Mouse (Mus musculus) liver, adult 2 months (tissue): ENCODE data around the gene Phf21a.

ENCODE experiments used
- CTCF ChIP-seq: fragments of 200-500 bp; IDR thresholded peaks from 2 replicates; pipeline ENCODE4 v1.5.1; 2011; ENCODE audit warnings: low read depth, low read length, control low read depth
- POLR2A ChIP-seq: fragments of 200-500 bp; IDR thresholded peaks from 2 replicates; pipeline ENCODE4 v1.6.1; 2011; ENCODE audit warnings: low read length, control low read depth; ENCODE audit not compliant: insufficient read depth; ENCODE audit errors: extremely low read depth

DNA sequence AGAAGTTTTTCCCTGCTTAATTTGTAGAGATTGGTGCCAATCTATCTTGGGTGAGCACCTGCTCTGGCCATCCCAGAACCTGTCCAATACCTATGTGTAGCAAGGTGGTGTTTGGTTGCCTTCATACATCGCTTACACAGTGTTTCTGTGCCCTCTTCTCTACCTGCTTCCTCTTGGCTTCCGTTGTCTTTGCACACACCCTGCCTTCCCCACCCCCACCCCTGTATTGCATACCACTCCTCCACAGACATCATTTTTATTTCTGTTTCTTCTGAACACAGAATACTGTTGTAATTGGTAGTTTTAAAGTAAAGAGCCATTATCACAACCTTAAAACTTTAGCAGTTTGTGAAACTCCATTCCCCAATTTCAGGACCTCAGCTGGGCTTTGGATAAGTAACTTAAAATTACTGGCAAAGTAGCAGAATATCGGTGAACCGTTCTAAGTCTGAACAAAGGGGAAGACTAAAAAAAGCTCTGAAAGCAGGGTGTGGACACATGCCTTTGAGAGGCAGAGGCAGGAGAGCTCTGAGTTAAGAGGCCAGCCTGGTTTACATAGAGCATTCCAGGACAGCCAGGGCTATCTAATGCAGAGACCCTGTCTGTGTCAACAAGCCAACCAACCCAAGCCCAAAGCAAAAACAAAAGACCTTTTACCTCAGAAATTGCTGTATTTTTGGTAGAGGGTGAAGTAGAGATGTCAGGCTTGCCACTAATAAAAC is 109.6 kb downstream of the Phf21a start:
- TF ChIP-seq POLR2A = no peak
- TF ChIP-seq CTCF = no peak
